Mouse (Mus musculus): ENCODE results near the gene Gm15557.
A peak's percentile ranks its signal among the peaks of the same experiment; 100 is the strongest.
"Not testable (repeated sequence)": the region's sequence is repeated elsewhere in the genome, so short reads cannot be mapped to it uniquely, and the experiment has no call there.

The Gm15557 gene

DNA sequence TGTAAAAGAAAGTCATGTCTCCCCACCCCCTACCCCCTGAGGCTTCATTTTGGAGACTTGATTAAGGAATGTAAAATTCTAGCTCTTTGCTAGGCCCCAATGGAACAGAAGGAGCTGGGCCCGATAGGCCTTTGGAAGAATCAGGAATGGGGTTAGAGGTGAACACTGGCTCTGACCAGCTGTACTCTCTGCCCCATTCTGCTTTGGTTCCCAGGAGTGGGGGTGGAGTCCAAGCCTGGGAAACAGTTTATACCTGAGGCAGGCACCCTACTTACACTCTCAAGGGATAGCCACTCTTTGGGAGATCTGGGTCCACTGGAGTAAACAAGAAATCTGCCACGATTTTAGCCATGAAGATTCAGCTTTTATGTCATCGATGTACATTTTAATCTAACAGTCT is at the start of gene Gm15557:
Gene Gm15557 (plus strand): TSS at position 48 of the 400 bp plus-strand sequence.
- no peak for DNase-seq

- no peak for DNase-seq
These were observed 46.1 kb upstream of the Gm15557 start for GRCm38 (mm10) chr2:155894307-155895045.

GRCm38 (mm10) chr2:155895046-155895735 is 45.3 kb upstream of the Gm15557 start:
- no peak for DNase-seq

GRCm38 (mm10) chr2:155902989-155903631 is 37.4 kb upstream of the Gm15557 start:
- DNase-seq = no peak

GRCm38 (mm10) chr2:155903632-155904008 is 36.9 kb upstream of the Gm15557 start:
- DNase-seq = no peak

GRCm38 (mm10) chr2:155914684-155915083 is 25.8 kb upstream of the Gm15557 start:
- DNase-seq = no peak

DNA sequence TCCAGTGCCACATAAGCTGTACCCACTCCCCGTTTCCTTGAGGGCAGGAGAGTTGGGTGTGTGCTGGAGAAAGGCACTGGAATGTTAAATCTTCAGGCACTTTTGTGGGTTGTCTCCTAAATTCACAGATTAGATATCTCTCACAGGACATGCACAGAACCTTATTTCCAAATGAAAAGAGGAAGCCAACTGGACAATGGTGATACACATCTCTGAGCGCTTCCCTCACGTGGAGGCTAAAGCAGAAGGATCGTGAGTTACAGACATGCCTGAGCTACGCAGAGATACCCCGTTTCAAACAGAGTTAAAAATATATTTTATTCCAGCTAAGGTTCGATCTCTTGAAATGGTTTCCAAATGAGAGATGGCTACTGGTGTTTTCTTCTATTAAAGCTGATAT is 17.4 kb upstream of the Gm15557 start:
- no peak for DNase-seq

DNA sequence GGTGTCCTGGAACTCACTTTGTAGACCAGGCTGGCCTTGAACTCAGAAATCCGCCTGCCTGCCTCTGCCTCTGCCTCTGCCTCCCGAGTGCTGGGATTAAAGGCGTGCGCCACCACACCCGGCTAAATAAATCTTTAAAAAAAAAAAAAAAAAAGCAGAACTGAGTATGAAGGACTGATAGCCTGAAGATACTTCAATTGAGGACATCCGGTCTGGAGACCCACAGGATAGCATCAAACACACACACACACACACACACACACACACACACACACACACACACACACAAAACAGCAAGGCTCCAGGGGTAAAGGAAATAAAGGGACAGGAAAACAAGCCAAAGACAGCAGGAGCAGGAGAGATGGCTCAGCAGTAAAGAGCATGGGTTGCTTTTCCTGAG is 15.3 kb upstream of the Gm15557 start:
- DNase-seq = not testable (repeated sequence)

- DNase-seq = peak; percentile 61
These were observed 11.7 kb upstream of the Gm15557 start for GRCm38 (mm10) chr2:155928711-155929345.

DNA sequence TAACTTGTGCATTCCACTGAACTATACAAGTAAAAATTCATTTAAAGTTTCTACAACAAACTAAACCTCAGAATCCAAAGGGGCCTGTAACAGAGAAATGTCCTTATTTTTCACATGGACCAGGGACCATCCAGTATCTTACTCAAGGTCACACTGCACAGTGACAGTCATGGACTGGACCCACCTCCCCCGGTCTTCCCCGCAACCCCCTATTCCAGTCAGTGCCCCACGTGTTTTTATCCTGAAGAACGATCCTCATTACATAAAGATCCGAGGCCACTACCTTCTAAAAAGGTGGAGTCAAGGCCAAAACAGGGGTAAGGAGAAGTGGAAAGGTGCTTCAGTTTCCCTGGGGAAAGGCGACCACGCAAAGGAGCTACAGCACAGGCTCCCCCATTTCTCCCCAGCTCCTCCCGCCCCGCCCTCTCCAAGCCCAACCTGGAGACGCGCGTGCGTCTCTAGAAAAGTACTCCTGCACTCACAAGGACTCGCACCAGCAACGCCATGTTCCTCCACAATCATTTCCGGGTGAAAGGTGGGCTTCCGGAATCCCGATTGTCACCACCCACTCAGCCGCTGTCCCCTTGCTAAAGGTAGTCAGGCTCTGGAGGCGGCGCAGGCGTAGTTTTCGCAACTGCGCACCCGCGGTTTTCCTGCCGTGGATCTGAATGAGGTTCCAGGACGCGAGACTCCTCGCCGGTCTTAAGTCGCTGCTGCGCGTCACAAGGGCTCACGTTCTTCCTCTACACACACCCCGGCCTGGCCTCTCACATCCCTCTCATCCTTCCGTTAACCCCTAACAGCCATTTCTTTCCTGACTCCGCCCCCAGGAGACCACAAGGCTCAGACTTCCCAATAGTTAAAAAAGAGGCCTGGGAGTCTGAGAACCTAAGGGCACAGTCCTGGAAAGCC is 10.7 kb upstream of the Gm15557 start, which contains the start of gene Uqcc1:
Gene Uqcc1 (minus strand): TSS at position 780 of the 912 bp plus-strand sequence.
- DNase-seq = peak; percentile 95

DNA sequence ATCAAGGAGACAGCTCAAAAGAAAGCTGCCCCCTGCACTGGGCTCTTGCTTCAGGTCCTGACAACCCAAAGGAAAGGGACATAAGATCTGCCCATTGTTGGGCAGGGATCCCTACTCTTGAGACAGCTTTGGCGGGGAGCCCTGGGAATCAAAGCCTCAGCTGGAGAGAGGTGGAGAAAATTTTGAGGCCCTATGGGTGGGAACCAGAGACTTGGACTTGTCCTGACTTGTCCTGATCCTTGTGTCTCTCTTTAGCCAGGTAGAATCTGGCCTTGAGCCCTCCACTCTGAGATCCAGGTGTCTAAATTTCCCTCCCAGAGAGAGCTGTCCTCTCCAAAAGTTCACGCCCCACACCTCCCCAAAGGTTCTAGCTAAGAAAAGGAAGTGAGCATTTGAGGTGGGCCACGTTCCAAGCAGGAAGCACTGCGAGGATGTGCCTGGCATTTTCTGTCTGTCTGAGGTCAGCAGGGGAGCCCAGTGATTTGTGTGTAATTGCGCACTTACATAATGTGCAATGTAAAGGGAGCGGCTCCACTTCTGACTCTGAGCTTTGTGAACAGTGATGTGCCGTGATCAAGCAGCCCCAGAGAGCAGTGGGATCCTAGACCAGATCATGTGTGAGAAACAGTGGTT is 515 bp upstream of the Gm15557 start:
- DNase-seq = no peak

DNA sequence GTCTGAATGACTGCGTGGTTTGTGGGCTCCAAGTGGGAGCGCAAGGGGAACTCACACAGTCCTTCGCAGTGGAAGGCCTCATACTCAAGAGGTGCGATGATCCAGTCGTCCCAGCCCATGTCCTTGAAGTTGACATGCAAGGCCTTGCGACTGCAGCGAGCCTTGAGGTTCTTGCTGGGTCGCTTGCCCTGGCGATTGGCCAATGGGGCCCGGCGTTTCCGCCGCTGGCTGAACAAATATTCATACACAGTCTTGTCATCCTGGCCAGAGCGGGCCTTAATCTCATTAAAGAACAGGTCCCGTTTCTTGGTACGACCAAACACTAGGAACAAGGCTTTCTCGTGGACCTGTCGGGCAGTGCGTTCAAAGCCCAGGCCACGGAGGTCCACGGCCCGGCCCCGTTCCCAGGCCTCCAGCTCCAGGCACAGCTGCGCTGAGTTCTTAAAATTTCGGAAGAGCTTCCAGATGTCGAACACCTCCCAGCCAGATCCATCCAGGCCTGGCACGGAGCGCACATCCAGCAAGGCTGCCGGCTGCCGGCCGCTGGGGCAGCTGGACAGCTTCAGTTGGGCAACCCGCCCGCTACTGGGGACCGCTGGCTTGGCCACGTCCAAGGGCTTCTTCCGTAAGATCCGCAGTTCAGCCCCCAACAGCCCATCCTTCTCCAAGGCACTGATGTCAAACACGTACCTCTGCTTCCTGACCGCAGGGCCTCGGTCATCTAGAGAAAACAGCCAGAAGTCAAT is 1.3 kb downstream of the Gm15557 start:
- DNase-seq = peak; percentile 17

- DNase-seq = no peak
These were observed 2.9 kb downstream of the Gm15557 start for GRCm38 (mm10) chr2:155943463-155943862.

DNA sequence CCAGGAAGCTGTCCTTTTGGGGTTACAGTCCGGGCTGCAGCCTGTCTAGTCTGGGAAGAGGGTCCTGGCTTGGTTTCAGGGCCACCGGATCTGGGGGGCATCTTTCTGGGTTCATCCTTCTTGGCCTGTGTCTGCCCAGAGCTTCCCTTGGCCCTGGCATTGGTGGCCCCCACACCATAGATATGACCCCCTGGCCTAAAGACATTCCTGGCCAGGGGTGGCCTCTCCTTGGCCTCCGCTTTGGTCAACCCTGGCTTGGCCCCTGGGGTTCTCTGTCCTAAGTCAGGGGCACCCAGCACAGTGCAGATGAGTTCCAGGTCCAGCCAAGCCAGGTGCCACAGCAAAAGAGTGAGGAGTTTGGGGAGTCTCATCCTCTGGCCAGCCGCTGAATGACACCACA is 4.2 kb downstream of the Gm15557 start:
- no peak for DNase-seq

DNA sequence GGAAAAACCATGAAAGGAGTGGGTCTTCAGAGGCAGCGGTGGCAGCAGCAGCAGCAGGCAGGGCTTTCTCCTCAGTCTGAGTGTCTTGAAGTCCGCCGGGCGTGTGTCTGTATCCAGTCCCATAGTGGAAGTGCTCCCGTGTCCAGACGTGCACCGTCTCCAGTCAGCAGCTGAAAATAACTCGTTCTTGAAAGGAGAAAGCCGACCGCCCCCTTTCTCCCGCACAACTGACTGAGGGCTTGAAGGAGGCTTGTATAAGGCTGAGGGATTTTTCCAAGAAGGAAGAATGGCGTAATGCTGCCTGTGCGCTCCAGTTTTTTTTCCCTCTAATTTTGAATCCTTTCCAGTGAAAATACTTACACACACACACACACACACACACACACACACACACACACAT is 4.6 kb downstream of the Gm15557 start, which contains the start of gene Gdf5:
Gene Gdf5 (minus strand): TSS at position 244 of the 400 bp plus-strand sequence.
- no peak for DNase-seq

GRCm38 (mm10) chr2:155945580-155945979 is 5.1 kb downstream of the Gm15557 start:
- no peak for DNase-seq

DNA sequence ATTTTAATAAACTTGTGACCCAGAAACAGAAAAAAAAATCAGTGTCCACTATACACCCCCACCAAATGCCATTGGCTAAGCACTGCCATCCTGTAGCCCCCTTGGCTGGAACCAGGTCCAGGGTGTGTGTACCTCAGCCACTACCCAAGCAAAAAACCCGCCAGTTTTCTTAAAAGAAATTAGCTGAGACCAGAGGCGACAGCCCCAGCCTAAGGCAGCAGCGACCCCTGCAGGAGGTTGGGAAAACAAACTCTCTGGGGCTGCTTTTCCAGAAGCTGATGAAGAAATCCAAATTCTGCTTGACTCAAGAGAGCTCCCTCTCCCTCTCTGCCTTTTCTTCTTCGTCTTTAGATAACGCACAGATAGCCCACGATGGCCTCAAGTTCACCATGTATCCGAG is 5.5 kb downstream of the Gm15557 start:
- DNase-seq = peak; percentile 73

DNA sequence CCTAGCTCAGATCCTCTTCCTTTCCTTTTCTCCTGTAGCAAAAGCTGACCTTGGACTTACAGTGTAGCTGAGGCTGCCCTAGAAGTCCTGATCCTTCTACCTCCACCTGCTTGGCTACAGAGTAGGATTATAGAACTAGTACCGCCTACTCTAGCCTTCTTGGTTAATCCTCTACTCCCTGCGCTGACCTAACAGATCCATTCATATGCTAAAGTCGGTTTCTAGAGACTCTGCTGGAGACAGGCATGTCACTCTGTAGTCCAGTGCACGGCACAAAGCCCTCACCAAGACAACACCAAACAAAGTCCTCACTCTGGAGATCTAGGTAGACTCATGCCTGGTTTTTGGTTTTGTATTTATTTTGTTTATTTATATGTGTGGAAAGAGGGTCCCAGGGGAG is 6.0 kb downstream of the Gm15557 start:
- no peak for DNase-seq

DNA sequence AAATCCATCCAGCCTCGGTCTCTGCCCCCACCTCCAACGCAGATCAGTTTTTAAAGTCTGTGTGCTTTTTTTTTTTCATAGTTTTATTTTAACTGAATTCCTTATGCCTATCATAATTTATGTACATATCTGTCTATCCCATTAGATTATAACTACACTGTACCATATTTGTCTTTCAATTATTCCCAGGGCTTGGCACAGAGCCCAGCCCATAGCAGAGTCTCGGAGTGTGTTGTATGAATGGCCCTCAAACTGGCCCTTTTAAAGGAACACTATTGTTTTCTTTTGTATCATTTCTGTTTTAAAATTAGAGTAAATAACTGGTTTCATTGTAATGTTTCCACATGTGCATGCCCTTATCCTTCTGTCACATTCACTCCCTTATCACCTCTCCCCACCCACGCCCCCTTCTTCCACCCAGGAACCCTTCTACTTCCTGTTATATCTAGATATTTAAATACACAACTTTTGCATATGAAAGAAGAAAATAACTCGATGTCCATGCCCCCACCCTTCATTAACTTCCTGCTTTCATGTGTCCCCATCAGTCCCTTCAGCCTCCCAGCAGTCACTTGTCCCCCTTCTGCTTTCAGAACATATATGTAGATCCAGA is 7.0 kb downstream of the Gm15557 start:
- DNase-seq = peak; percentile 26

- DNase-seq = no peak
These were observed 8.8 kb downstream of the Gm15557 start for GRCm38 (mm10) chr2:155949362-155949761.
